Mouse (Mus musculus) CD4-positive helper T cell, adult 2 months (primary cell): Measurements from ENCODE around the gene Xlr4a.
"Not testable (repeated sequence)": the region's sequence is repeated elsewhere in the genome, so short reads cannot be mapped to it uniquely, and the experiment has no call there.

Source experiments
- DNase-seq: peaks from one replicate; pipeline ENCODE4 v3.0.0-alpha.2; 2012; ENCODE audit warnings: low read depth, missing footprints, low spot score

Xlr4a gene

GRCm38 (mm10) chrX:73082267-73083055 lies at the start of gene Xlr4a:
Xlr4a (minus strand) TSS chrX:73082478.
- peak; percentile 75 for DNase-seq

GRCm38 (mm10) chrX:73122859-73123829 lies 40.9 kb upstream of the Xlr4a start:
- DNase-seq: not testable (repeated sequence)

GRCm38 (mm10) chrX:73116747-73117146 lies 34.5 kb upstream of the Xlr4a start, which contains the start of gene Gm14685:
Gm14685 (plus strand) TSS chrX:73117047.
- not testable (repeated sequence) for DNase-seq

GRCm38 (mm10) chrX:73096941-73097508 lies 14.7 kb upstream of the Xlr4a start, which contains the start of gene Xlr3a:
Xlr3a (minus strand) TSS chrX:73097095.
- peak; percentile 2 for DNase-seq

- not testable (repeated sequence) for DNase-seq
These were observed 15.4 kb downstream of the Xlr4a start for GRCm38 (mm10) chrX:73066765-73067312.

- DNase-seq: no peak
These were observed 17.9 kb downstream of the Xlr4a start, which contains the start of gene Pnma3 for GRCm38 (mm10) chrX:73064415-73064793. Pnma3 (plus strand) TSS chrX:73064787.

GRCm38 (mm10) chrX:73063512-73064414 lies 18.5 kb downstream of the Xlr4a start:
- no peak for DNase-seq

- no peak for DNase-seq
These were observed 20.0 kb downstream of the Xlr4a start for GRCm38 (mm10) chrX:73062323-73062722.

- no peak for DNase-seq
These were observed 20.8 kb downstream of the Xlr4a start for GRCm38 (mm10) chrX:73061528-73061927.

GRCm38 (mm10) chrX:73053860-73054563 lies 28.3 kb downstream of the Xlr4a start:
- peak; percentile 84 for DNase-seq

- DNase-seq: no peak
These were observed 42.6 kb downstream of the Xlr4a start for GRCm38 (mm10) chrX:73039666-73040065.

GRCm38 (mm10) chrX:73038831-73039230 lies 43.4 kb downstream of the Xlr4a start:
- no peak for DNase-seq

GRCm38 (mm10) chrX:73037003-73037402 lies 45.3 kb downstream of the Xlr4a start, which contains the start of gene Pnma5:
Pnma5 (minus strand) TSS chrX:73037103.
- DNase-seq: no peak
